Mouse (Mus musculus) olfactory bulb, adult 2 months (tissue): ENCODE measurements around the gene E330017A01Rik.

ENCODE experiments used
- CTCF ChIP-seq: fragments of 200-500 bp; IDR thresholded peaks from 2 replicates; pipeline ENCODE4 v1.5.1; 2012; ENCODE audit warnings: low read depth, mild to moderate bottlenecking, low read length, moderate library complexity; ENCODE audit not compliant: insufficient read depth
- POLR2A ChIP-seq: fragments of 200-500 bp; IDR thresholded peaks from 2 replicates; pipeline ENCODE4 v1.6.1; 2012; ENCODE audit warnings: mild to moderate bottlenecking, low read depth, low read length, moderate library complexity; ENCODE audit not compliant: insufficient read depth

- TF ChIP-seq CTCF, result no peak
- TF ChIP-seq POLR2A, result no peak
Observed at GRCm38 (mm10) chr16:58682046-58682445, 43.5 kb upstream of the E330017A01Rik start.
